Mouse (Mus musculus) lung, embryonic 14.5 days (tissue): ENCODE results near the gene Ap3b1. TPM values are rescaled to one million over a fixed set of nuclear protein-coding genes. Genes with fewer than 3 reads are reported as not detected.

Experiments used
- ATAC-seq: fragments of 200-750 bp; cut with Nextera tagmentation; 2 replicates; pipeline ENCODE4 v1.8.0; 2017; ENCODE audit warnings: mild to moderate bottlenecking, moderate TSS enrichment, moderate library complexity; ENCODE audit not compliant: insufficient read depth
- DNase-seq: peaks from one replicate; pipeline ENCODE4 v3.0.0-alpha.2; 2015
- H3K27ac ChIP-seq: fragments of 300-500 bp; sonication (generic); 2 replicates; pipeline ENCODE4 v1.5.1; 2014; ENCODE audit warnings: low read depth, mild to moderate bottlenecking, moderate library complexity
- H3K27me3 ChIP-seq: fragments of 300-500 bp; sonication (generic); 2 replicates; pipeline ENCODE4 v1.6.1; 2014; ENCODE audit warnings: low read length, control low read depth; ENCODE audit not compliant: insufficient read depth
- H3K36me3 ChIP-seq: fragments of 300-500 bp; sonication (generic); 2 replicates; pipeline ENCODE4 v1.6.1; 2014; ENCODE audit warnings: control low read depth; ENCODE audit not compliant: insufficient read depth
- H3K4me1 ChIP-seq: fragments of 300-500 bp; sonication (generic); 2 replicates; pipeline ENCODE4 v1.6.1; 2014; ENCODE audit warnings: antibody characterized with exemption, control low read depth; ENCODE audit not compliant: insufficient read depth
- H3K4me2 ChIP-seq: fragments of 300-500 bp; sonication (generic); 2 replicates; pipeline ENCODE4 v1.6.1; 2014; ENCODE audit warnings: mild to moderate bottlenecking
- H3K4me3 ChIP-seq: fragments of 300-500 bp; sonication (generic); 2 replicates; pipeline ENCODE4 v1.5.1; 2014; ENCODE audit warnings: low read depth, low read length
- H3K9ac ChIP-seq: fragments of 300-500 bp; sonication (generic); 2 replicates; pipeline ENCODE4 v1.6.1; 2014
- H3K9me3 ChIP-seq: fragments of 300-500 bp; sonication (generic); 2 replicates; pipeline ENCODE4 v1.6.1; 2016; ENCODE audit warnings: low read depth, low read length, control low read depth
- CTCF ChIP-seq: IDR thresholded peaks from 2 replicates; pipeline ENCODE4 v1.5.1; 2016; ENCODE audit warnings: antibody characterized with exemption, low read depth
- WGBS: fragments of 180-500 bp; shearing (Covaris S2); extraction: QIAGEN DNeasy Blood & Tissue Kit; methylation state at CpG from one replicate; pipeline ENCODE4 v1.1.7; 2014; 5-methylcytosine and 5-hydroxymethylcytosine counted together
- polyA plus RNA-seq: library from polyadenylated mRNA; unstranded; fragments of >200 nt; fragmentation: Nextera tagmentation; extraction: Ambion mirVana; gene quantifications from 2 replicates; pipeline ENCODE4 v1.2.1, GENCODE M21; 2014

The Ap3b1 gene
- polyA plus RNA-seq, 1 experiment from 2014 or later, result 43.6 TPM

DNA sequence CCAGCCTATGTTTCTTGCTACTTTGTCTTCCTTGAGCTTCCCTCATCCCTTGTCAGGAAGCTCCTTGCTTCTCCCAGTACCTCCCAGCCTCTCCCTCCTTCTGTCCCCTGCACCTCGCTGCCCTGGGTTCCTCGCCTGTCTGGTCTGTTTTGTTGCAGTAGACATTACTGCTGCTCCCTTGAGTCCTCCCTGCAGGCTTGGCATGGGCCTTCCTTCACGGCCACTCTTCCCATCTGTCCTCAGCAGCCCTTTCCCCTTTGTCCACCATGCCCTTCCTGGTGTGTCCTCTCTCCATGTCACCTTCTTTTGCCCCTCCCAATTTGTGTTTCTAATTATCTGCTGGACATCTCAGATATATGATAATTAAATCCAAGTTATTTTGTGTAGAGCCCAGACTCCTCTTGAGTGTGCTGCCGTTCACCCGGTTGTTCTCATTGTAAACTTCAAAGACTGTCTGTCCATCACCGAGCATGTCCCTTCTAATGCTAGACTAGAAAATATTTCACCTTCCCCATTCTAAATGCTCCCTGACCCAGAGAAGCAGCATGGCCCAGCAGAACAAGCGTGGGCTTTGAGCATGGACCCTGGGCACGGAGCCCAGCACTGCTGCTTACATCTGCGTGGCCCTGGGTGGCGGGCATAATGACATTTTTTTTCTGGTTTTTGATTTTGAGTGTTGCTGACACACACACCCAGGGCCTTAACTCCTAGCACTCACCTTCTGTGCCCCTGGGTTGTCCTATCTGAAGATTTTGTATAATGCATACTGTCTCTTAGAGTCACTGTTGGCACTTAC lies 181.3 kb downstream of the Ap3b1 start:
- no peak overlapping the region for H3K9ac ChIP-seq
- no peaks in the 10 kb centered on the region for H3K27me3 ChIP-seq
- 0 out of 2 replicates have a peak, but pooled peaks cover 15% of the 10 kb centered on the region for H3K36me3 ChIP-seq
- DNase-seq (no peak), ATAC-seq (no peak)
- H3K9me3 ChIP-seq, result no peaks in the 10 kb centered on the region
- no peak for TF ChIP-seq CTCF
- H3K4me2 ChIP-seq, result no peak overlapping the region
- no peaks in the 10 kb centered on the region for H3K4me1 ChIP-seq
- WGBS, result 88% methylated on average over 10 of the region's 10 CpGs
- H3K4me3 ChIP-seq, result no peak overlapping the region
- H3K27ac ChIP-seq, result no peak overlapping the region

DNA sequence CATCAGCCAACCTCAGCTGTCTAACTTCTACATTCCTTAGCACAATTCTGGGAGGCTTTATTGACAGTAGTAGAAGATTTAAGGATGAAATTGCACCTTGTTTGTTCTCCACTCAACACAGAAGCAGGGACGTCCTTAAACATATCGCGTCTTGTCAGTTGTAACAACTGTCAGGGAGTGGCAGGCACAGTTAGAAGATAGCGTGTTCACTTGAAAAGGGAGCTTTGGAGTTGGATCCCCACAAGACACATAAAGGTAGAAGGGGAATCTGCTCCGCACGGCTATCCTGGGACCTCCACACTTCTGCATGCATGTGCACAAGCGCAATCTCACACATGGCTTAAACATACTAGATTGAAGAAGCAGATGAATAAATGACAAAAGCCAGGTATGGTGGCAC lies 183.3 kb downstream of the Ap3b1 start:
- no peak for ATAC-seq
- Histone ChIP-seq H3K9ac (no peak overlapping the region), H3K27me3 (no peaks in the 10 kb centered on the region), H3K36me3 (0 out of 2 replicates have a peak, but pooled peaks cover 15% of the 10 kb centered on the region), H3K9me3 (no peaks in the 10 kb centered on the region), H3K4me2 (no peak overlapping the region), H3K4me3 (no peak overlapping the region), H3K4me1 (no peaks in the 10 kb centered on the region), H3K27ac (no peak overlapping the region)
- WGBS, result 83% methylated on average over 7 of the region's 7 CpGs
- no peak for DNase-seq
- TF ChIP-seq CTCF, result no peak

DNA sequence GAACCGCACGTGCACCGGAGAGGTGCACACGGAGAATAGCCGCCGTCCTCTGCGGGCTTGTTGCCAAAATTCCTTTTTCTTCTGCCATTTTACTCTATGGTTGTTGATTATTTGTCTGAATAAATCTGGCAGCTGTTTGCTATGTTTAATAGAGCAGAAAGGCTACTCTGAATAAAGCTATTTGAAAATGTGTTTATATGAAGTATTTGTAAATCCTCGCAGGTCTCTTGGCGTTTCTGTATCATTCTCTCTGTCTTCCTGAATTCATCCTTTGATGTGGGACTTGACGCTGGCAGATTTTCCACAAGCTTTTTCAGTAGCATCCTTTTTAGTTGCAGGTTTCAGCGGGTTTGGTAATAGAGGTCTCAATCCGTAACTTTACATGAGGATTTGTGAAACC lies 185.5 kb downstream of the Ap3b1 start:
- DNase-seq (peak; percentile 30), ATAC-seq (no peak)
- no peak overlapping the region for H3K9ac ChIP-seq
- H3K27me3 ChIP-seq, result no peaks in the 10 kb centered on the region
- no peak overlapping the region for H3K27ac ChIP-seq
- WGBS, result 55% methylated on average over 12 of the region's 12 CpGs
- no peaks in the 10 kb centered on the region for H3K9me3 ChIP-seq
- no peak overlapping the region for H3K4me2 ChIP-seq
- peaks cover 14% of the 10 kb centered on the region for H3K36me3 ChIP-seq
- no peak overlapping the region for H3K4me3 ChIP-seq
- TF ChIP-seq CTCF, result no peak
- 0 out of 2 replicates have a peak, but pooled peaks cover 4% of the 10 kb centered on the region for H3K4me1 ChIP-seq

DNA sequence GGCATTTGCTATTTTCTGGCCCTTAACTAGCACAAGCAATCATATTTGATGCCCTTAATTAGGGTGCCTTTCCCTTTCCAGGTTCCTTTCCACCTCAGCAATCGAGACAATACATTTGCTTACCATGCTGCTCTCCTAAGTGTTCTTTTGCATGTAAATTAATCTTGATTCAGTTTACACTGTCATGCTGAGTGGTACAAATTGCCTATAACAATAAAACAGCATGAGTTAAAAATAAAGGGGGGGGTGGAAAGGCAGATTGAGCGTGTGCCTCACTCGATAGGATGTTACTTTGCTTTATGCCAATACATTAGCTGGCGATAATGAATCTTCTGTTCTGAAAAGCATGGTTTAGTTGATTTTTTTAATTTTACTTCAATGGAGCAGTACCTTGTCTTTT lies 187.0 kb downstream of the Ap3b1 start:
- no peak overlapping the region for H3K4me3 ChIP-seq
- no peak overlapping the region for H3K4me2 ChIP-seq
- TF ChIP-seq CTCF, result no peak
- H3K9ac ChIP-seq, result no peak overlapping the region
- DNase-seq (no peak), ATAC-seq (no peak)
- H3K27me3 ChIP-seq, result no peaks in the 10 kb centered on the region
- H3K9me3 ChIP-seq, result no peaks in the 10 kb centered on the region
- H3K36me3 ChIP-seq, result peaks cover 11% of the 10 kb centered on the region
- 0 out of 2 replicates have a peak, but pooled peaks cover 4% of the 10 kb centered on the region for H3K4me1 ChIP-seq
- no peak overlapping the region for H3K27ac ChIP-seq
- 84% methylated on average over 4 of the region's 4 CpGs for WGBS

DNA sequence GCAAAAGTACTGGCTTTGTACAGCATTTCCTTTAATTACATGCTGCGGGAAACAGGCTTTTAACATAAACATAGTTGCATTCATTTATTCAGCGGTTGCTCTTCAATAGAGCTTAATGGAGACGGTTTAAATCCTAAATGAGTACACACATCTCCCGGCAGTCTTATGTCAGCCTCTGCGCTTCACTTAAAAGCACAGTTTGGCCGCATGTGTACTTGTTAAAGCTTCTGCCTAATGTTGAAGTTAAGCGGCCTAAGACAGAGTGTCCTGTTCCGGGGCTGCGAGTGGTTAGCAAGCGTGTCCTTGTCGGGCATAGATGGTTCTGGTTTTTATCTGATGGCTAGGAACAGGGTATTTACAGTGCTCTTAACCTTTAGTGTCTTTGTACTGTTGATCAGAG lies 187.5 kb downstream of the Ap3b1 start:
- H3K27me3 ChIP-seq, result no peaks in the 10 kb centered on the region
- peaks cover 11% of the 10 kb centered on the region for H3K36me3 ChIP-seq
- no peak overlapping the region for H3K27ac ChIP-seq
- WGBS, result 72% methylated on average over 11 of the region's 11 CpGs
- DNase-seq (no peak), ATAC-seq (no peak)
- H3K4me3 ChIP-seq, result no peak overlapping the region
- no peak overlapping the region for H3K9ac ChIP-seq
- TF ChIP-seq CTCF, result no peak
- 0 out of 2 replicates have a peak, but pooled peaks cover 4% of the 10 kb centered on the region for H3K4me1 ChIP-seq
- no peak overlapping the region for H3K4me2 ChIP-seq
- H3K9me3 ChIP-seq, result no peaks in the 10 kb centered on the region

DNA sequence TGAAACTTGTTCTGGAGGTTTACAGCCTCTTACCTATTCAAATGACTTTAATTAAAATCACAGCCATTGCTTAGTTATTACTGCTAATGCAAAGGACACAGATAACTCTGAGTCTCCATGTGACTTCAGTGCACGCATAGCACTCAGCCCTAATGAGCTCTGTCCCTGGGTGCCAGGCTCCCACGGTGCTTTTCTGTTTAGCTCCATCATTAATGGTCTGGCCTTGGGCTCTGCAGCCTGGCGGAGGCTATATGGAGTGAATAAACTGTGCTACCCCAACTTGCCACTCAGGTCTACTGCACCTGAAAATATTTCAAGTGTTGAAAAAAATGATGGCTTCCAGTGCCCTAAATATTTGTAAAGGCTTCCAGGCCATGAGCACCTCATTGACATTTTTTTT lies 190.8 kb downstream of the Ap3b1 start:
- DNase-seq (no peak), ATAC-seq (no peak)
- Histone ChIP-seq H3K4me2 (no peak overlapping the region), H3K27me3 (no peaks in the 10 kb centered on the region), H3K27ac (no peak overlapping the region), H3K9ac (no peak overlapping the region), H3K9me3 (no peaks in the 10 kb centered on the region), H3K36me3 (peaks cover 4% of the 10 kb centered on the region), H3K4me3 (no peak overlapping the region), H3K4me1 (0 out of 2 replicates have a peak, but pooled peaks cover 4% of the 10 kb centered on the region)
- WGBS, result 49% methylated on average over 3 of the region's 3 CpGs
- TF ChIP-seq CTCF, result no peak

DNA sequence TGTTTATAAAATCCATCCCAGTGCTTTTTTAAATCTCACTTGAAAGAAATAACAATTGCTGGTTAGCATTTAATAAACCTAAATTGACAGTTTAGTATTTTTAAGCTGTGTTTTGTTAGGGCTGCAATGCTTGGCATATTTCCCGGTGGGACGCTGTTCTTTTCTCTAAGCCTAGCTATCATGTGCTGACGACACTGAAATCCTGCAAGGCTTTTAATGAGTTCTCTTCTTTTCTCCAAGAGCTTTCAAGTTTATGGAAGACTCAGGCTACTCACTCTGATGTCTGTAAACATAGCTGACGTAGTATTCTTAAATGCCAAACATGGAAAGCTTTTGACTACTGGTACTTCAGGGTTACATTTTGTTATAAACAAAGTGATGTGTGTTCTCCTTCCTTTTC lies 191.3 kb downstream of the Ap3b1 start:
- DNase-seq, result peak; percentile 86
- Histone ChIP-seq H3K4me3 (no peak overlapping the region), H3K27me3 (no peaks in the 10 kb centered on the region), H3K9me3 (no peaks in the 10 kb centered on the region), H3K36me3 (peaks cover 4% of the 10 kb centered on the region), H3K27ac (no peak overlapping the region), H3K9ac (no peak overlapping the region), H3K4me2 (no peak overlapping the region), H3K4me1 (0 out of 2 replicates have a peak, but pooled peaks cover 4% of the 10 kb centered on the region)
- WGBS, result 28% methylated on average over 4 of the region's 4 CpGs
- peak; percentile 62; the same call in 1 of the 2 replicates for ATAC-seq
- no peak for TF ChIP-seq CTCF
